Mouse (Mus musculus): Measurements from ENCODE around the gene Ppp2r5c.

- no peak for TF ChIP-seq CTCF (IDR thresholded peaks at IDR 0.05; ENCODE audit: extremely low read depth, insufficient read depth, insufficient read length, insufficient replicate concordance)
- no peak for TF ChIP-seq POLR2A (IDR thresholded peaks at IDR 0.05; ENCODE audit: low read depth, low read length)
Observed at GRCm38 (mm10) chr12:110480701-110481100, 33.8 kb downstream of the Ppp2r5c start.

All from spleen, adult 2 months (tissue).